Mouse (Mus musculus) limb, embryonic 11.5 days (tissue): ENCODE measurements at regions not wholly inside any gene's neighbourhood (a gene's known extent, or its start where the extent isn't known, plus 50 kb on each side); places are given as distances from the start of the nearest gene placed in this dataset.

Experiments
- ATAC-seq: fragments of 200-750 bp; cut with Nextera tagmentation; 2 replicates; pipeline ENCODE4 v1.8.0; 2017; ENCODE audit warnings: low read depth; ENCODE audit not compliant: insufficient number of reproducible peaks, low FRiP score, low TSS enrichment
- DNase-seq: peaks from one replicate; pipeline ENCODE4 v3.0.0-alpha.2; 2015; ENCODE audit warnings: low spot score
- H3K27ac ChIP-seq: fragments of 300-500 bp; sonication (generic); replicated peaks from 2 replicates; pipeline ENCODE4 v1.5.1; 2014; ENCODE audit warnings: low read depth, mild to moderate bottlenecking, low read length
- H3K27me3 ChIP-seq: fragments of 300-500 bp; sonication (generic); 2 replicates; pipeline ENCODE4 v1.6.1; 2014; ENCODE audit warnings: mild to moderate bottlenecking, low read length, mixed read lengths; ENCODE audit not compliant: control insufficient read depth, insufficient read depth
- H3K36me3 ChIP-seq: fragments of 300-500 bp; sonication (generic); 2 replicates; pipeline ENCODE4 v1.6.1; 2014; ENCODE audit warnings: mild to moderate bottlenecking, low read length, moderate library complexity, mixed read lengths; ENCODE audit not compliant: control insufficient read depth, insufficient read depth
- H3K4me1 ChIP-seq: fragments of 300-500 bp; sonication (generic); 2 replicates; pipeline ENCODE4 v1.6.1; 2014; ENCODE audit warnings: low read length, mixed read lengths; ENCODE audit not compliant: control insufficient read depth, insufficient read depth
- H3K4me2 ChIP-seq: fragments of 300-500 bp; sonication (generic); 2 replicates; pipeline ENCODE4 v1.6.1; 2014; ENCODE audit warnings: low read depth, mild to moderate bottlenecking, moderate library complexity; ENCODE audit not compliant: severe bottlenecking
- H3K4me3 ChIP-seq: fragments of 300-500 bp; sonication (generic); 2 replicates; pipeline ENCODE4 v1.5.1; 2014; ENCODE audit warnings: low read depth, low read length
- H3K9ac ChIP-seq: fragments of 300-500 bp; sonication (generic); 2 replicates; pipeline ENCODE4 v1.6.1; 2014; ENCODE audit warnings: mild to moderate bottlenecking, low read length
- H3K9me3 ChIP-seq: fragments of 300-500 bp; sonication (generic); 2 replicates; pipeline ENCODE4 v1.6.1; 2016; ENCODE audit warnings: low read length; ENCODE audit not compliant: control insufficient read depth
- WGBS: fragments of 180-500 bp; shearing (Covaris S2); extraction: QIAGEN DNeasy Blood & Tissue Kit; methylation state at CpG from one replicate; pipeline ENCODE4 v1.1.7; 2014; 5-methylcytosine and 5-hydroxymethylcytosine counted together

GRCm38 (mm10) chr15:88042821-88043220, 498.7 kb downstream of the Fam19a5 start:
- no peak for DNase-seq
- Histone ChIP-seq H3K4me3 (no peak overlapping the region), H3K4me2 (no peak overlapping the region), H3K4me1 (no peaks in the 10 kb centered on the region), H3K27ac (no peak overlapping the region), H3K36me3 (no peaks in the 10 kb centered on the region), H3K9ac (no peak overlapping the region), H3K9me3 (no peaks in the 10 kb centered on the region), H3K27me3 (no peaks in the 10 kb centered on the region)
- no peak for ATAC-seq
- WGBS = 79% methylated on average over 2 of the region's 2 CpGs

GRCm38 (mm10) chr15:88058071-88058470, 514.0 kb downstream of the Fam19a5 start:
- H3K4me2 ChIP-seq = no peak overlapping the region
- DNase-seq (no peak), ATAC-seq (no peak)
- H3K9me3 ChIP-seq = no peaks in the 10 kb centered on the region
- no peak overlapping the region for H3K4me3 ChIP-seq
- no peaks in the 10 kb centered on the region for H3K36me3 ChIP-seq
- no peak overlapping the region for H3K9ac ChIP-seq
- H3K27me3 ChIP-seq = no peaks in the 10 kb centered on the region
- no peak overlapping the region for H3K27ac ChIP-seq
- H3K4me1 ChIP-seq = no peaks in the 10 kb centered on the region
- WGBS = 61% methylated on average over 4 of the region's 4 CpGs

- no peaks in the 10 kb centered on the region for H3K9me3 ChIP-seq
- ATAC-seq = no peak
These were observed 516.8 kb downstream of the Fam19a5 start for GRCm38 (mm10) chr15:88060935-88061334.

GRCm38 (mm10) chr15:88063041-88063440, 518.9 kb downstream of the Fam19a5 start:
- no peaks in the 10 kb centered on the region for H3K4me1 ChIP-seq
- no peaks in the 10 kb centered on the region for H3K27me3 ChIP-seq
- H3K36me3 ChIP-seq = no peaks in the 10 kb centered on the region
- H3K9ac ChIP-seq = no peak overlapping the region
- no peak for ATAC-seq
- no peak for DNase-seq
- H3K4me3 ChIP-seq = no peak overlapping the region
- no peaks in the 10 kb centered on the region for H3K9me3 ChIP-seq
- no peak overlapping the region for H3K4me2 ChIP-seq
- H3K27ac ChIP-seq = no peak overlapping the region
- WGBS = 64% methylated on average over 5 of the region's 5 CpGs

More at GRCm38 (mm10) chr15:88060935-88061334, 516.8 kb downstream of the Fam19a5 start:
- H3K4me1 ChIP-seq = no peaks in the 10 kb centered on the region
- no peak overlapping the region for H3K9ac ChIP-seq
- no peak overlapping the region for H3K4me3 ChIP-seq
- no peaks in the 10 kb centered on the region for H3K36me3 ChIP-seq
- no peak for DNase-seq
- H3K27ac ChIP-seq = no peak overlapping the region
- H3K27me3 ChIP-seq = no peaks in the 10 kb centered on the region
- WGBS = 89% methylated on average over 4 of the region's 4 CpGs
- no peak overlapping the region for H3K4me2 ChIP-seq

GRCm38 (mm10) chr15:88068476-88068875, 524.4 kb downstream of the Fam19a5 start:
- no peak for ATAC-seq
- no peak for DNase-seq
- H3K4me2 ChIP-seq = no peak overlapping the region
- H3K27ac ChIP-seq = no peak overlapping the region
- WGBS = 81% methylated on average over 3 of the region's 3 CpGs
- no peaks in the 10 kb centered on the region for H3K27me3 ChIP-seq
- no peaks in the 10 kb centered on the region for H3K4me1 ChIP-seq
- H3K9me3 ChIP-seq = no peaks in the 10 kb centered on the region
- no peaks in the 10 kb centered on the region for H3K36me3 ChIP-seq
- no peak overlapping the region for H3K9ac ChIP-seq
- H3K4me3 ChIP-seq = no peak overlapping the region

GRCm38 (mm10) chr15:88072676-88073075, 527.4 kb upstream of the Zdhhc25 start:
- no peak overlapping the region for H3K4me3 ChIP-seq
- ATAC-seq = no peak
- no peak overlapping the region for H3K27ac ChIP-seq
- H3K36me3 ChIP-seq = no peaks in the 10 kb centered on the region
- H3K9me3 ChIP-seq = no peaks in the 10 kb centered on the region
- no peak for DNase-seq
- 41% methylated on average over 1 of the region's 1 CpGs for WGBS
- no peaks in the 10 kb centered on the region for H3K27me3 ChIP-seq
- no peak overlapping the region for H3K9ac ChIP-seq
- no peak overlapping the region for H3K4me2 ChIP-seq
- no peaks in the 10 kb centered on the region for H3K4me1 ChIP-seq

GRCm38 (mm10) chr15:88083911-88084310, 516.2 kb upstream of the Zdhhc25 start:
- no peaks in the 10 kb centered on the region for H3K9me3 ChIP-seq
- no peak overlapping the region for H3K4me2 ChIP-seq
- H3K4me3 ChIP-seq = no peak overlapping the region
- DNase-seq = no peak
- H3K27ac ChIP-seq = no peak overlapping the region
- no peak for ATAC-seq
- H3K27me3 ChIP-seq = no peaks in the 10 kb centered on the region
- no peaks in the 10 kb centered on the region for H3K4me1 ChIP-seq
- H3K36me3 ChIP-seq = no peaks in the 10 kb centered on the region
- 66% methylated on average over 5 of the region's 5 CpGs for WGBS
- H3K9ac ChIP-seq = no peak overlapping the region

GRCm38 (mm10) chr15:88085631-88086030, 514.5 kb upstream of the Zdhhc25 start:
- no peaks in the 10 kb centered on the region for H3K9me3 ChIP-seq
- WGBS = 74% methylated on average over 3 of the region's 3 CpGs
- no peak overlapping the region for H3K9ac ChIP-seq
- ATAC-seq (no peak), DNase-seq (no peak)
- H3K36me3 ChIP-seq = no peaks in the 10 kb centered on the region
- H3K27ac ChIP-seq = no peak overlapping the region
- no peak overlapping the region for H3K4me2 ChIP-seq
- no peak overlapping the region for H3K4me3 ChIP-seq
- no peaks in the 10 kb centered on the region for H3K27me3 ChIP-seq
- no peaks in the 10 kb centered on the region for H3K4me1 ChIP-seq

- 57% methylated on average over 4 of the region's 4 CpGs for WGBS
- 0 out of 2 replicates have a peak, but pooled peaks cover 3% of the 10 kb centered on the region for H3K9me3 ChIP-seq
- DNase-seq = no peak
These were observed 510.6 kb upstream of the Zdhhc25 start for GRCm38 (mm10) chr15:88089486-88089885.

More at GRCm38 (mm10) chr15:88089486-88089885, 510.6 kb upstream of the Zdhhc25 start:
- no peak overlapping the region for H3K4me3 ChIP-seq
- H3K4me2 ChIP-seq = no peak overlapping the region
- no peak for ATAC-seq
- no peaks in the 10 kb centered on the region for H3K4me1 ChIP-seq
- no peak overlapping the region for H3K27ac ChIP-seq
- H3K9ac ChIP-seq = no peak overlapping the region
- H3K27me3 ChIP-seq = no peaks in the 10 kb centered on the region
- no peaks in the 10 kb centered on the region for H3K36me3 ChIP-seq
